Mouse (Mus musculus) megakaryocyte, embryonic 14.5 days (primary cell): ENCODE measurements around the gene Zbtb4. TPM values are rescaled to one million over a fixed set of nuclear protein-coding genes. Genes with fewer than 3 reads are reported as not detected.
"Not testable (repeated sequence)": the region's sequence is repeated elsewhere in the genome, so short reads cannot be mapped to it uniquely, and the experiment has no call there.

Experiments used
- H3K27me3 ChIP-seq: replicated peaks from 2 replicates; pipeline ENCODE3; 2012; ENCODE audit warnings: inconsistent platforms
- H3K36me3 ChIP-seq: replicated peaks from 2 replicates; pipeline ENCODE3; 2012; ENCODE audit warnings: low read length, inconsistent platforms, mixed read lengths
- H3K4me1 ChIP-seq: 2 replicates; pipeline ENCODE4 v1.6.1; 2012; ENCODE audit warnings: inconsistent platforms
- H3K4me3 ChIP-seq: replicated peaks from 2 replicates; pipeline ENCODE3; 2012; ENCODE audit warnings: moderate library complexity, mild to moderate bottlenecking, inconsistent platforms
- H3K9me3 ChIP-seq: 2 replicates; pipeline ENCODE4 v1.6.1; 2012; ENCODE audit warnings: inconsistent platforms
- FLI1 ChIP-seq: IDR thresholded peaks from 2 replicates; pipeline ENCODE4 v1.6.1; 2012; ENCODE audit warnings: low read length, inconsistent platforms, mixed read lengths
- GATA1 ChIP-seq: IDR thresholded peaks from 3 replicates; pipeline ENCODE4 v1.6.1; 2012; ENCODE audit warnings: mixed read lengths, low read length, inconsistent platforms, borderline replicate concordance
- polyA plus RNA-seq: library from polyadenylated mRNA; stranded (reverse); fragments of >175 nt; gene quantifications from 2 replicates; pipeline ENCODE4 v1.2.3, GENCODE M21; 2012; ENCODE audit warnings: low replicate concordance; ENCODE audit not compliant: insufficient read depth

The Zbtb4 gene
- 1.9 and 3.9 TPM in 2 replicates for polyA plus RNA-seq

GRCm38 (mm10) chr11:69765221-69766125 is at the start of gene Zbtb4:
Gene Zbtb4 (plus strand): TSS chr11:69765912.
- no peak for TF ChIP-seq FLI1
- no peak for TF ChIP-seq GATA1
- Histone ChIP-seq H3K9me3 (no peaks in the 10 kb centered on the region), H3K27me3 (peaks cover 37% of the 10 kb centered on the region), H3K4me3 (peak within 1 kb of the TSS; percentile 94), H3K4me1 (peaks cover 30% of the 10 kb centered on the region), H3K36me3 (no peaks in the 10 kb centered on the region)

- Histone ChIP-seq H3K4me3 (no peak overlapping the region), H3K4me1 (peaks cover 20% of the 10 kb centered on the region)
Observed at GRCm38 (mm10) chr11:69715929-69716328, 49.8 kb upstream of the Zbtb4 start.

GRCm38 (mm10) chr11:69716953-69717352 is 48.8 kb upstream of the Zbtb4 start:
- Histone ChIP-seq H3K27me3 (peaks cover 8% of the 10 kb centered on the region), H3K4me1 (peaks cover 12% of the 10 kb centered on the region), H3K4me3 (no peak overlapping the region), H3K9me3 (peaks cover 4% of the 10 kb centered on the region; the same call in 1 of the 2 replicates), H3K36me3 (no peaks in the 10 kb centered on the region)
- no peak for TF ChIP-seq GATA1
- no peak for TF ChIP-seq FLI1

More at GRCm38 (mm10) chr11:69715929-69716328, 49.8 kb upstream of the Zbtb4 start:
- no peaks in the 10 kb centered on the region for H3K36me3 ChIP-seq
- TF ChIP-seq GATA1 = no peak
- no peak for TF ChIP-seq FLI1
- H3K9me3 ChIP-seq = peaks cover 4% of the 10 kb centered on the region; the same call in 1 of the 2 replicates
- peaks cover 5% of the 10 kb centered on the region for H3K27me3 ChIP-seq

- peaks cover 12% of the 10 kb centered on the region for H3K4me1 ChIP-seq
- peaks cover 4% of the 10 kb centered on the region; the same call in 1 of the 2 replicates for H3K9me3 ChIP-seq
Observed at GRCm38 (mm10) chr11:69718661-69719060, 47.1 kb upstream of the Zbtb4 start.

GRCm38 (mm10) chr11:69719423-69719822 is 46.3 kb upstream of the Zbtb4 start:
- Histone ChIP-seq H3K4me3 (no peak overlapping the region), H3K4me1 (peaks cover 12% of the 10 kb centered on the region), H3K36me3 (no peaks in the 10 kb centered on the region), H3K27me3 (peaks cover 8% of the 10 kb centered on the region), H3K9me3 (peaks cover 4% of the 10 kb centered on the region; the same call in 1 of the 2 replicates)
- TF ChIP-seq FLI1 (no peak), GATA1 (no peak)

More at GRCm38 (mm10) chr11:69718661-69719060, 47.1 kb upstream of the Zbtb4 start:
- H3K36me3 ChIP-seq = no peaks in the 10 kb centered on the region
- H3K27me3 ChIP-seq = peaks cover 8% of the 10 kb centered on the region
- no peak for TF ChIP-seq GATA1
- TF ChIP-seq FLI1 = no peak
- no peak overlapping the region for H3K4me3 ChIP-seq

- Histone ChIP-seq H3K27me3 (peaks cover 8% of the 10 kb centered on the region), H3K4me1 (peaks cover 6% of the 10 kb centered on the region), H3K9me3 (peaks cover 4% of the 10 kb centered on the region; the same call in 1 of the 2 replicates), H3K4me3 (no peak overlapping the region), H3K36me3 (no peaks in the 10 kb centered on the region)
- TF ChIP-seq GATA1 (no peak), FLI1 (no peak)
Observed at GRCm38 (mm10) chr11:69720852-69721251, 44.9 kb upstream of the Zbtb4 start.

- peaks cover 4% of the 10 kb centered on the region; the same call in 1 of the 2 replicates for H3K9me3 ChIP-seq
- H3K36me3 ChIP-seq = no peaks in the 10 kb centered on the region
- TF ChIP-seq GATA1 = no peak
- no peak for TF ChIP-seq FLI1
- no peak overlapping the region for H3K4me3 ChIP-seq
- H3K4me1 ChIP-seq = peaks cover 2% of the 10 kb centered on the region; the same call in 1 of the 2 replicates
- peaks cover 7% of the 10 kb centered on the region for H3K27me3 ChIP-seq
Observed at GRCm38 (mm10) chr11:69723074-69723473, 42.6 kb upstream of the Zbtb4 start.

- peaks cover 4% of the 10 kb centered on the region; the same call in 1 of the 2 replicates for H3K9me3 ChIP-seq
- peaks cover 2% of the 10 kb centered on the region; the same call in 1 of the 2 replicates for H3K4me1 ChIP-seq
- no peaks in the 10 kb centered on the region for H3K36me3 ChIP-seq
- no peak overlapping the region for H3K4me3 ChIP-seq
- peaks cover 7% of the 10 kb centered on the region for H3K27me3 ChIP-seq
- TF ChIP-seq GATA1 (no peak), FLI1 (no peak)
Observed at GRCm38 (mm10) chr11:69725951-69726350, 39.8 kb upstream of the Zbtb4 start.

GRCm38 (mm10) chr11:69729063-69729462 is 36.6 kb upstream of the Zbtb4 start:
- TF ChIP-seq FLI1 = no peak
- TF ChIP-seq GATA1 = no peak
- Histone ChIP-seq H3K4me3 (no peak overlapping the region), H3K4me1 (peaks cover 2% of the 10 kb centered on the region; the same call in 1 of the 2 replicates), H3K9me3 (peaks cover 4% of the 10 kb centered on the region; the same call in 1 of the 2 replicates), H3K27me3 (peaks cover 4% of the 10 kb centered on the region), H3K36me3 (peaks cover 10% of the 10 kb centered on the region)

GRCm38 (mm10) chr11:69731408-69731807 is 34.3 kb upstream of the Zbtb4 start:
- not testable (repeated sequence) for H3K4me1 ChIP-seq, H3K9me3 ChIP-seq, H3K27me3 ChIP-seq, H3K4me3 ChIP-seq
- peaks cover 33% of the 10 kb centered on the region for H3K36me3 ChIP-seq
